Mouse (Mus musculus) lung, adult 2 months (tissue): ENCODE measurements around the gene Acbd6. TPM values are rescaled to one million over a fixed set of nuclear protein-coding genes. Genes with fewer than 3 reads are reported as not detected.
A peak's percentile ranks its signal among the peaks of the same experiment; 100 is the strongest.

Experiments
- DNase-seq: peaks from one replicate; pipeline ENCODE4 v3.0.0; 2022
- H3K4me1 ChIP-seq: fragments of 200-500 bp; 2 replicates; pipeline ENCODE4 v1.6.1; 2011; ENCODE audit warnings: low read length; ENCODE audit not compliant: control insufficient read depth, insufficient read depth
- H3K4me3 ChIP-seq: fragments of 200-500 bp; replicated peaks from 2 replicates; pipeline ENCODE3; 2011; ENCODE audit warnings: low read depth, mild to moderate bottlenecking, control low read depth, low read length; ENCODE audit errors: extremely low read depth
- CTCF ChIP-seq: fragments of 200-500 bp; IDR thresholded peaks from 2 replicates; pipeline ENCODE4 v1.5.1; 2011; ENCODE audit warnings: mild to moderate bottlenecking, low read length, control low read depth; ENCODE audit not compliant: insufficient read depth
- POLR2A ChIP-seq: fragments of 200-500 bp; IDR thresholded peaks from 2 replicates; pipeline ENCODE4 v1.6.1; 2011; ENCODE audit warnings: low read depth, mild to moderate bottlenecking, control low read depth, low read length, borderline replicate concordance; ENCODE audit errors: extremely low read depth
- WGBS: fragments of 180-500 bp; shearing (Covaris S2); methylation state at CpG from one replicate; pipeline ENCODE4 v1.1.7; 2018; 5-methylcytosine and 5-hydroxymethylcytosine counted together
- polyA plus RNA-seq: library from polyadenylated mRNA; depleted of rRNA; stranded (reverse); fragments of >200 nt; gene quantifications from 2 replicates; pipeline ENCODE4 v1.2.3, GENCODE M21; 2012; rRNA removed

The Acbd6 gene
- 73.4 and 164 TPM in 2 replicates for polyA plus RNA-seq

GRCm38 (mm10) chr1:155558012-155558842, at the start of gene Acbd6:
Acbd6 (plus strand) TSS chr1:155558120.
- Histone ChIP-seq H3K4me3 (peak within 1 kb of the TSS; percentile 89), H3K4me1 (peaks cover 3% of the 10 kb centered on the region; the same call in 1 of the 2 replicates)
- no peak for TF ChIP-seq CTCF
- TF ChIP-seq POLR2A: peak; percentile 63; the same call in 1 of the 2 replicates
- WGBS: under 1% methylated on average over 83 of the region's 83 CpGs
- peak; percentile 72 for DNase-seq

GRCm38 (mm10) chr1:155510263-155510662, 47.7 kb upstream of the Acbd6 start:
- TF ChIP-seq CTCF: no peak
- no peak for TF ChIP-seq POLR2A
- no peak overlapping the region for H3K4me3 ChIP-seq
- DNase-seq: no peak
- WGBS: 59% methylated on average over 10 of the region's 10 CpGs
- H3K4me1 ChIP-seq: no peaks in the 10 kb centered on the region

- Histone ChIP-seq H3K4me1 (no peaks in the 10 kb centered on the region), H3K4me3 (no peak overlapping the region)
- 73% methylated on average over 4 of the region's 4 CpGs for WGBS
- TF ChIP-seq CTCF: no peak
- no peak for TF ChIP-seq POLR2A
- DNase-seq: no peak
Observed at GRCm38 (mm10) chr1:155515866-155516265, 42.1 kb upstream of the Acbd6 start.

GRCm38 (mm10) chr1:155516594-155516993, 41.3 kb upstream of the Acbd6 start:
- Histone ChIP-seq H3K4me3 (no peak overlapping the region), H3K4me1 (no peaks in the 10 kb centered on the region)
- 35% methylated on average over 7 of the region's 7 CpGs for WGBS
- TF ChIP-seq POLR2A (no peak), CTCF (peak; percentile 81)
- DNase-seq: peak; percentile 67

- no peak for TF ChIP-seq POLR2A
- TF ChIP-seq CTCF: no peak
- no peak overlapping the region for H3K4me3 ChIP-seq
- no peak for DNase-seq
- no peaks in the 10 kb centered on the region for H3K4me1 ChIP-seq
- 56% methylated on average over 5 of the region's 5 CpGs for WGBS
Observed at GRCm38 (mm10) chr1:155517060-155517459, 40.9 kb upstream of the Acbd6 start.

- 71% methylated on average over 4 of the region's 4 CpGs for WGBS
Observed at GRCm38 (mm10) chr1:155520285-155520684, 37.6 kb upstream of the Acbd6 start.

GRCm38 (mm10) chr1:155522493-155522892, 35.4 kb upstream of the Acbd6 start:
- Histone ChIP-seq H3K4me1 (no peaks in the 10 kb centered on the region), H3K4me3 (no peak overlapping the region)
- DNase-seq: no peak
- 79% methylated on average over 4 of the region's 4 CpGs for WGBS
- no peak for TF ChIP-seq CTCF

More at GRCm38 (mm10) chr1:155520285-155520684, 37.6 kb upstream of the Acbd6 start:
- DNase-seq: no peak
- Histone ChIP-seq H3K4me1 (no peaks in the 10 kb centered on the region), H3K4me3 (no peak overlapping the region)
- TF ChIP-seq CTCF (no peak), POLR2A (no peak)

GRCm38 (mm10) chr1:155526176-155526575, 31.7 kb upstream of the Acbd6 start:
- Histone ChIP-seq H3K4me3 (no peak overlapping the region), H3K4me1 (no peaks in the 10 kb centered on the region; the same call in none of the 2 replicates)
- no peak for DNase-seq
- WGBS: 70% methylated on average over 5 of the region's 5 CpGs
- TF ChIP-seq POLR2A (no peak), CTCF (no peak)

GRCm38 (mm10) chr1:155527027-155527786, 30.7 kb upstream of the Acbd6 start:
- TF ChIP-seq POLR2A (no peak), CTCF (no peak)
- WGBS: 49% methylated on average over 12 of the region's 12 CpGs
- Histone ChIP-seq H3K4me1 (no peaks in the 10 kb centered on the region; the same call in none of the 2 replicates), H3K4me3 (no peak overlapping the region)
- no peak for DNase-seq
